Mouse (Mus musculus) brain, embryonic 14.5 days (tissue): ENCODE measurements around the gene Ubr1. TPM values are rescaled to one million over a fixed set of nuclear protein-coding genes. Genes with fewer than 3 reads are reported as not detected.

Source experiments
- DNase-seq: peaks from one replicate; pipeline ENCODE4 v3.0.0-alpha.2; 2011; ENCODE audit warnings: low read depth
- CTCF ChIP-seq: fragments of 200-500 bp; IDR thresholded peaks from 2 replicates; pipeline ENCODE4 v1.5.1; 2012; ENCODE audit warnings: inconsistent platforms, mild to moderate bottlenecking, moderate library complexity, borderline replicate concordance; ENCODE audit not compliant: insufficient read depth, insufficient read length; ENCODE audit errors: extremely low read depth
- POLR2A ChIP-seq: fragments of 200-500 bp; IDR thresholded peaks from 2 replicates; pipeline ENCODE4 v1.6.1; 2012; ENCODE audit warnings: mild to moderate bottlenecking, inconsistent platforms, borderline replicate concordance; ENCODE audit not compliant: poor library complexity, insufficient read depth, insufficient read length, severe bottlenecking; ENCODE audit errors: extremely low read depth
- polyA plus RNA-seq: library from polyadenylated mRNA; depleted of rRNA; stranded (reverse); fragments of >200 nt; gene quantifications from 2 replicates; pipeline ENCODE4 v1.2.3, GENCODE M21; 2012

Ubr1 gene
- polyA plus RNA-seq, 1 experiment = 31.0 TPM

- TF ChIP-seq POLR2A (no peak), CTCF (no peak)
- no peak for DNase-seq
Measured at GRCm38 (mm10) chr2:120873192-120873591, 97.3 kb downstream of the Ubr1 start.

DNA sequence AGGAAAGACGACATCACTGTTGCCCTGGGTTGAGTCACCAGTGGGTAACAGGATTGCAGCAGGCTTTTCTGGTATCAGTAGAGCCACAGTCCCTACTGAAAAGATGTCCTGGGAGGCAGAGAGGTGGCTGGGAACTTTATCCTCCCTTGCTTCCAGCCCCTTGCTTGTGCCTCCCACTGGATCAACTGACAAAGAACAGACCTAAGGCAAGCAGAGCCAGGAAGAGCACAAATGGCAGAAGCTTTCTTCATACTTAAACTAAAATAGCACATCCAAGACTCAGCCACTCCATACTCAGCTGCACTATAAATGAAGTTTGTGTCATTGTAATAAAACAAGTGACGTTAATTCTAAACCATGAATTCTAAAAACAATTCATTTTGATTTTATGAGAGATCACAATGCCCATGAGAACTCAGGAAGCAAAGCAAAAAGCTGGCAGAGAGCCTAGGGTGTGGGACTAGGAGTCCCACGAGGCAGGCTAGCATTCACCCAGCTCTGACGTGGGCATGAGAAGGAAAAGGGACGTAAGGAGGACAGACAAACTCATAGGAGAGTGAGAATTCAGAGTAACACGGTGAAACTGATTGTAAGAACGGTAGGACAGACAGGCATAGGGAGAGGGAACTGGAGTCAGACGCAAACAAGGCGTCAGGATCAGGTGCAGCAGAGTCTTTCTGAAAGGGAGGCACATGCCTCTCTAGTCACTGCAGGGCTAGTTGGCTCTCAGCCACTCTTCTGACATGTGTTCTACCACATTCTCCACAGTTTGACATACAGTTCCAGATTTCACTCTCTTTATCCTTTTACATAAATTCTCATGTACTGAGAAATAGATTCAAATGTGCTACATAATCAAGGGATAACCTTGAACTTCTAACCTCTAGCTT, 98.8 kb downstream of the Ubr1 start:
- DNase-seq = peak; percentile 38

DNA sequence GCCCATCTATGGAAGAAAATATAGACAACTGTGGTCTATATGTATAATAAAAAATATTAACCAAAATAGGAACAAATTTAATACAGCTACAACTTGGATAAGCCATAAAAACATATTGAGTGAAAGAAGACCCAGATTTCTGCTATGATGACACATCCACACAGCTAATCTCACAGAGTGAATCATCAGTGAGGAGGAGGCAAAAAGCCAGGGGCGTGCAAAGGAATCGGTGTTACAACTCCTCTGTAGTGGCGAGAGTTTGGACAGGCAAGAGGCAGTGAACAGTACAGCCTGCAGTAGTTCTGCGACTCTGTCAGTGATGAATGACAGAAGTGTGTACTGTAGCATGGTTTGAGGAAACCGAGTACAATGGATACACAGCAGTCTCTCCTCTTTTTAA, 103.2 kb downstream of the Ubr1 start:
- no peak for DNase-seq
- TF ChIP-seq POLR2A (no peak), CTCF (no peak)

More for the DNA sequence above, 98.8 kb downstream of the Ubr1 start:
- TF ChIP-seq POLR2A (no peak), CTCF (no peak)

GRCm38 (mm10) chr2:120866561-120866960, 104.0 kb downstream of the Ubr1 start:
- TF ChIP-seq CTCF (peak; percentile 70), POLR2A (no peak)

GRCm38 (mm10) chr2:120863389-120863788, 107.1 kb downstream of the Ubr1 start:
- TF ChIP-seq POLR2A (no peak), CTCF (no peak)
- no peak for DNase-seq

More at GRCm38 (mm10) chr2:120866561-120866960, 104.0 kb downstream of the Ubr1 start:
- DNase-seq = peak; percentile 62

- no peak for DNase-seq
- TF ChIP-seq CTCF (no peak), POLR2A (no peak)
Measured at GRCm38 (mm10) chr2:120860699-120861098, 109.8 kb downstream of the Ubr1 start.

DNA sequence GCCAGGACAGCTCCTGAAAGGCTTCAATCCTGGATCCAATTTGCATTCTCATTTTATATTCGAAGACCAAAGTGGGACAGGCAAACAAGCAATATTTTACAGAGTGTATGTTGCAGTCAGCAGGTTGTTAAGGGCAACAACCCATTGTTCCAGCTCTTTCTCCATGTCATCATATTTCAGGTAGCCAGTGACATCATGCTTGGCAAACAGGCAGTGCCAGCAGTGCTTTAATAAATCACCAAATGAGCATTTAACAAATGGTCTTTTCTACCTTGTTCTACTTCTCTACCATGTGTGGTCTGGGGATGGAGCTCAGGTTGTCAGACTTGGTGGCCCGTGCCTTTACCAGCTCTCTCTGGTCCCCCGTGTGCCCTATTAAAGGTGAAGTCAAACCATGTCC, 112.4 kb downstream of the Ubr1 start:
- TF ChIP-seq CTCF (no peak), POLR2A (no peak)
- no peak for DNase-seq

DNA sequence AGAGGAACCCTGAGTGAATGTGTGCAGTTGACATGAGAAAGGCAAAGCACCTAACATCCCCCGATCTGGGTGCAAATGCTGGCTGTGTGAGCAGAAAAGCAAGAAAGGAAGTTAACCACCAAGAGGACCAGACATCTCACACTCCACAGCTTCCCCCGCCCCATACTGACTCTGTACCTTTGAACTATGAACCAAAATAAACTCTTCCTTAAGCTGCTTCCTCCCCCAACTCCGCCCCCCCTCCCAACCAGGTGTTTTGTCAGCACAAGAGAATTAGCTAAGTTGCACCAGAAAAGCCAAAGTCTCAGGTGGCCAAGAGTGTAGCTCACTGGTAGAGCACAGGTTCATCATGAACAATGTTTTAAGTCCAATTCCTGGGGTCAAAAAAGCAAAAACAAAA, 117.4 kb downstream of the Ubr1 start:
- TF ChIP-seq CTCF = no peak
- no peak for TF ChIP-seq POLR2A
- no peak for DNase-seq

DNA sequence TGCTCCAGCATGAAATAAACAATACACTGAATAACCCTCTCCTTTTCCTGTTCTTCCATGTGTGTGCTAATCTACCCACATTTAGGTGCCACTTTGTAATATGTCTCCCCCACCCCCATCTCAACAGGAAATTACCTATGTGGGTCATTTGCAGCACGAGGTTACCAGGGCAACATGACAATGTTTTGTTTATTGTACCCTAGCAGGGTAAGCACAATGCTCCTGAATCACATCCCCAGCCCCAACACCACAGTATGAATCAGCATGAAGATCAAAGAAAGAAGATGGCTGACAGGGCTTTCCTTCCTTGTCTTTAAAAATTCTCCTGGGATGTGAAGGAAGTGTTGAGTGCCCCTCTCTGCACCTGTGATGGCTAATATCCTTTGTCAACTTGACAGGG, 117.9 kb downstream of the Ubr1 start:
- no peak for TF ChIP-seq CTCF
- TF ChIP-seq POLR2A = no peak
- no peak for DNase-seq

- DNase-seq = peak; percentile 99
- TF ChIP-seq CTCF (peak; percentile 22; the same call in 1 of the 2 replicates), POLR2A (peak; percentile 35; the same call in 1 of the 2 replicates)
Measured at GRCm38 (mm10) chr2:120850424-120851082, 120.0 kb downstream of the Ubr1 start, which contains the start of gene Ttbk2. Ttbk2 (minus strand) TSS chr2:120850604.

DNA sequence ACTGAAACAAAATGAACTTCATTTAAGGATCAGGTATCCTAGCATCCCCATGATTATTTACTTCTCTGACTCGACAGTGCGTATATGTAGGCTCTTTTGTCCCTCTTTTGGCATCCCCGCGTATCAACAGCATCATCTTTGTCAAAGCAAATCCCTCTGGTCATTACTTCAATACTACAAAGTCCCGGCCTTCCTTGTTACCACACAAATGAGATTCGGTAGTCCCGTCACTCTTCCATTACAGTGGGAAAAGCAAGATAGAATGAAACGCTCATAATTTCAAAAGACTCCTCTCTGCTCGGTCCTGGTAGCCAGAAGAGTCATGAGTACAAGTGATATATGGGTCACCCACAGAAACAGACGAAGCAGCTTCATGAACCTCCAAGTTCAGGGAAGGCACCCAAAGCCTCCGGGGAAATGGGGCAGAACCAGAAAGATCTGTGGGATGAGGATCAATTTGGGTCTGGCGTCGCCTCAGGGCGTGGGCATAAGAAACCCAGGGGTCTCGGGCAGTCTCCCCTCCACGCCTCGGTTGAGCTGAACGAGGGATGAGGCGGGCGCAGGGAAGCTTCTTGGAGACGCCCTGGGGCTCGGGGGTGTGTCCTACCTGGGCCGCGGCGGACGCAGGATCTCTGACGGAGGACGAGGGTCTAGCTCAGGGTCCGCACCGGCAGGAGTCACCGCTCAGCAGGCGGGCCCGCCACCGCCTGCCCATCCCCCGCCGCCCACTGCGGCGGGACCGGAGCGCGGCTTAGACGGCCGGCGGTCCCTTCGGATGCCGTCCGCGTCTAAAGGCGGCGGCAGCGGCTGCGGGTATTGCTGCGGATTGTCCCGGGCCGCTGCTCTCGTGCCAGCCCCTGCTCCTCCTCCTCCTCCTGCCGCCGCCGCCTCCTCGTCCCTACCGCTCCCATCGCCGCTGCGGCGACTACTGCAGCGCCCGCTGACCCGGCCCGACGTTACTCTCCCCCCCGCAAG, 120.8 kb downstream of the Ubr1 start, which contains the start of gene Cdan1:
TSS of gene Cdan1 (minus strand) at position 680 of the 975 bp plus-strand sequence.
- DNase-seq = peak; percentile 64
- TF ChIP-seq CTCF (no peak), POLR2A (peak; percentile 83)

GRCm38 (mm10) chr2:120845280-120845679, 125.2 kb downstream of the Ubr1 start:
- no peak for TF ChIP-seq CTCF
- no peak for TF ChIP-seq POLR2A
- no peak for DNase-seq
